Mouse (Mus musculus): Measurements from ENCODE around the gene Ppp1r35.

DNA sequence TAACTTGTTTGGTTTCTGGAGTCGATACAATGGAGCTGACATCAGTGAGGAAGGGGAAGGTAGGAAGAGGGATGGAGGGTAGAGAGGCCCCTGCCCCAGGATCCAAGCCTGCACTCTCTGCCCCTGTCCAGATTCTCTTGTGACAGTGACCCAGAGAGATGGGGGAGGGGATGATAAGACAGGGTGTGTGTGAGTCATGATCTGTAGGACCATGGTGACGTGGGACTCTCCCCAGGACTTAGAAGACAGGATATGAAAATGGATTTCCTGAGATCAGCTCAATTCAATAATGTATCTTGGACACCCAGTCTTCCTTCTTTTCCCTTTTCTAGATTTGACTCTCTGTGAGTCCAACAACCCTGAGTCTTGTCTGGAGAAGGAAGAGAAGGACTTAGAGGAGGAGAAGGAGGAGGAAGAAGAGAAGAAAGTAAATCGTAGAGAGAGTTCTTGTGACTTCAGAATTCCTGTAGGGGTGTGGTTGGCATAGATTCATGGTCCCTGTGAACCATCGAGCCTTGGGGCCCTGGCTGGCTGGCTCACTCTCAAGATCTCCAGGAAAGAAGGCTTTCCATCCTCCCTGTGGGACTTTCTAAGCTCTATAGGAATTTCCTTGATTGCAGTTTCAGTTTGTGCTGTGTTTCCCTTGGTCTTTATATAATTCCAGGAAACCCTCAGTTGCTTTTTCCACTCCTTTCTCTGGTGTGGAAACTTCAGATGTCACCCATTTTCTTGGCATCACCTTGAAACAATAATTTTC lies 39.0 kb downstream of the Ppp1r35 start:
- TF ChIP-seq CTCF (IDR thresholded peaks at IDR 0.05; ENCODE audit: low read depth, low read length) (no peak), POLR2A (IDR thresholded peaks at IDR 0.05; ENCODE audit: insufficient read depth, low read length) (no peak), EP300 (IDR thresholded peaks at IDR 0.05; ENCODE audit: insufficient read depth, low read depth, low read length) (no peak)

Measured in ES-Bruce4 (cell line).